Mouse (Mus musculus) CD4-positive, CD25-positive, alpha-beta regulatory T cell, adult 4 months (primary cell): Measurements from ENCODE around the gene Npm1. TPM values are rescaled to one million over a fixed set of nuclear protein-coding genes. Genes with fewer than 3 reads are reported as not detected.

Experiments
- ATAC-seq: one replicate; pipeline ENCODE4 v1.8.0; 2017
- polyA plus RNA-seq, 2 experiments: library from polyadenylated mRNA; unstranded; fragments of 100-300 nt; shearing (Covaris generic); gene quantifications; one replicate each; pipeline ENCODE4 v1.2.1; 2017

The Npm1 gene
- polyA plus RNA-seq, 2 experiments from 2014 or later = 1,268 to 1,417 TPM

DNA sequence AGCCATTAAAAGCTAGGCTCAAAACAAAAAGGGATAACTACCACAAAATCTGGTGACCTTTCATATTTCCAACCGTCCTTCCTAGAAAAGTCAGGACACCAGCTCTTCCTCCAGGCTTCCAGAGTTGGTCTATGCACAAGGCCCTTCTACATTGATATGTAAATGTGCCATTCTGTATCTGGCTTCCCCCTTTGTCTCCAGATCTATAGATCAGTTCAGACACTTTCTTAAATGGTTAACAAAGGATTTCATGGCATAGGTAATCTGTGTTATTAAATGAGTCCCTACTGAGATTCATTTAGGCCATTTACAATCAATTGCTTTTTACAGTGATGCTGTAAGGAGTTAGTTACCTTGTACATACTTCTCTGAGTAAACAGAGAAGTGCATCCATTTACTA, 16.8 kb upstream of the Npm1 start:
- ATAC-seq = no peak

- ATAC-seq = no peak
Measured at GRCm38 (mm10) chr11:33176525-33177245, 13.7 kb upstream of the Npm1 start.

GRCm38 (mm10) chr11:33175768-33176167, 12.8 kb upstream of the Npm1 start:
- ATAC-seq = no peak

- ATAC-seq = no peak
Measured at GRCm38 (mm10) chr11:33170489-33170888, 7.5 kb upstream of the Npm1 start.

- peak; percentile 61 for ATAC-seq
Measured at GRCm38 (mm10) chr11:33162211-33162997, 602 bp downstream of the Npm1 start.

DNA sequence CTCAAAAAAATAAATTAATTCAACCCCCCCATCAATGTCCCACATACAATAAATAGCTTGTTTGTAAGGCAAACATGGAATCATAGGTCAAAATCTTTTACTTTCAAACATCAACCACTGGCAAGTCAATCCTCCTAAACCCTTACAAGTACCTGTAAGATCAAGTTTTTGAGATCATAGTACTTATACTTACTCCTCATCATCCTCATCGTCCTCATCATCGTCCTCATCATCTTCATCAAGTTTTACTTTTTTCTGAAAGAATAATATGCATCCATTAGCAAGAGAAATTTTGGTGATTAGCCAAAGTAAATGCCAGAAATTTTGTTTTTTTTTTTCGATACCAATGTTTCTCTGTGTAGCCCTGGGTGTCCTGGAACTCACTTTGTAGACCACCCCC, 3.3 kb downstream of the Npm1 start:
- no peak for ATAC-seq

DNA sequence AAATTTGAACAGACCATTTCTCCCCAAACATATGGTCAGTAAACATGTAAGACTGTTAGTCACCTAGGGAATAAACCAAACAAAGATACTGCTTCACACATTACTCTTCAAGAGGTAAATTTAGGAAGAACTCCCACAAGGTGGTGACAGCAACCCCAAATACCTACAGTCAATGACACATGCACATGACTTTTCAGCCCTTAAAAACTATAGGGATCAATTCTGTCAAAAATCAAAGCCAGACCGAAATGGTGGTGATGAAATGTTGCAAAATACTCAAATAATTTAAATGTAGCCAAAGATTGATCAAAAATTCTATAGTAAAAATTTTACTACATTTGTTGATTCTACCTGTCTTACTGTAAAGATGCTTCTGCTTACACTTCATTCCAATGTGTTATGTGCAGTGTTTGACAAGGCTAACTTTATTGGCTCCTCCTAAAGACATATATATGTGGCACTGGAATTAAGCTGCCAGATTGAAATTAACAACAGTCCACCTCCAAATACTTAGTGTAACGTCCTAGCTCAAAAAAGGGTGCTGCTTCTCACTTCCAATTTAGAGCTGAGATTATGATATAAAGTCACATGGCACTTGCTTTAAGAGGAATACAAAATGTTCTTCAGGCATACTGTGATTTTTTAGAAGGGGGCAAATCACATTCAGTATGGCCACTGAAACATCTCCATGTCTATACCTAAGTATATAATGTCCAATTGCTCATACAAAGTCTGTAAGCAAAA, 5.4 kb downstream of the Npm1 start:
- ATAC-seq = no peak

- ATAC-seq = no peak
Measured at GRCm38 (mm10) chr11:33156436-33157015, 6.5 kb downstream of the Npm1 start.

GRCm38 (mm10) chr11:33154459-33154858, 8.5 kb downstream of the Npm1 start:
- no peak for ATAC-seq

DNA sequence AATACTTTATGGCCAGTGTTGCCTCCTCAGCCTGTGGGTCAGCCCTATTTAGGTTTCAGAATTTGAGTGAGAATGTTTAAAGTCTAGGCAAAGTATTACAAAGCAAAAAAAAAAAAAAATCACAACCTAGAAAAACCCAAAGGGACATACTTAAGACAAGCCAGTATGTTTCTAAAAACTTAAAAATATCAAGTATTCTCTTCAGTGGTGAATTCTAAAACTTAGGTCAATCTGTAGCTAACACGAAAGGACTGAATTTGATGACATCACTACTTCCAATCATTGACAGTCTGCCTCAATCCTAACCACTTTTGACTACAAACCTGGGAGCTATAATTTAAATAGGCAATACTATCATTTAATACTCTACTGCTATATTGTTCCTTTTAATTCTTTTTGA, 10.0 kb downstream of the Npm1 start:
- ATAC-seq = no peak

DNA sequence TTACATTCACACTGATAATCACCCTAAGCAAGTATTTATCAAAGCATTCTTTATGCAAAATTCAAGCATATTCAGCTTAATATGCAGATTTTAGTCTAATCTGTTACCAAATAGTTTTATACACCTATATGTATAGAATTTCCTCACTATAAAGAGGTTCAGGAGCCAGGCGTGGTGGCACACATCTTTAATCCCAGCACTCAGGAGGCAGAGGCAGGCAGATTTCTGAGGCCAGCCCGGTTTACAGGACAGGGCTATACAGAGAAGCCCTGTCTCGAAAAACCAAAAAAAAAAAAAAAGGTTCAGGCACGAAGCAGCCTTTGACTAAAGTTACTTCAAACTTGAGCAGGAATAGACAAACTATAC, 11.2 kb downstream of the Npm1 start:
- ATAC-seq = no peak

DNA sequence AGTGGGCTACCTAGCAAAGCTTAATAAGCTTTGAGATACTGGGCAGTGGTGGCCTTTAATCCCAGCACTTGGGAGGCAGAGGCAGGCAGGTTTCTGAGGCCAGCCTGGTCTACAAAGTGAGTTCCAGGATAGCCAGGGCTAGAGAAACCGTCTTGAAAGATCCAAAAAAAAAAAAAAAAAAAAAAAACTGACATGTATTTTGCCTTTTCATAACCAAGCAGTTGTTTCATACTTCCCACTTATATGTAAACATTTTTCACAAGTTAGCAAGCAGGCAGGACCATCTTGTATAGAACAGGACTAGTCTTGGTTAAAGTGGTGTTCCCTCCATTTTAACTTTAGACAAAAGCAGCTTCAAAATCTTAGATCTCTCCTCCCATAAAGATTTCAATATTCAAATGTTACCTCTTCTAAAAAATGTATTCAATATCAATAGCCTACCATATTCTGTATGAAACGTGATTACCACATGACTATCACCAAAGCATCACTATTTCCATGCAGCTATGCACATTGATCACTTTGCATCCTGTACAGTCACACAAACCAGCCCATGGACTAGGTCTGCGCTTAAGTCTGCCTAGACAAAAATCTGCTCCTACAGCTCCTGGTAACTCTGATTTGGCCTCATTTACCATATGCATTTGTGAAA, 11.8 kb downstream of the Npm1 start:
- ATAC-seq = no peak

GRCm38 (mm10) chr11:33150364-33150763, 12.6 kb downstream of the Npm1 start:
- no peak for ATAC-seq

DNA sequence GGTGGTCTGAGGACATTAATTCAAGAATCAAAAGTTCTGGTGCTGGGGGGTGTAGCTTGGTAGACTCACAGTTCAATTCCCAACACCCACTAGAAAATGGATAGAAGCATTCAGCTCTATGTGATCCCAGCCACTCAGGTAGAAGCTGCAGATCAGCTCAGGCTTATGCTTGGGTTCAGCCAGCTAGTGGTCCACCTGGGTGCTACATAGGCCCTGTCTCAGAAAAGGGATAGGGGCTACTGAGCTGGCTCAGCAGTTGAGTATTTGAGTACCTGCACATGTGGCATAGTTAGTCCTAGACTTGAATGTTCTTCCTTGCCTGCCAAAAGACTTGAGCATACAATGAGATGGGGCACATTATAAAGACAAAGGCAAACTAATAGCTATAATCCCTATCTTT, 13.6 kb downstream of the Npm1 start:
- no peak for ATAC-seq

GRCm38 (mm10) chr11:33149088-33149436, 13.9 kb downstream of the Npm1 start:
- no peak for ATAC-seq

- peak; percentile 77 for ATAC-seq
Measured at GRCm38 (mm10) chr11:33148338-33149087, 14.5 kb downstream of the Npm1 start.

GRCm38 (mm10) chr11:33147572-33148337, 15.3 kb downstream of the Npm1 start:
- ATAC-seq = peak; percentile 55

DNA sequence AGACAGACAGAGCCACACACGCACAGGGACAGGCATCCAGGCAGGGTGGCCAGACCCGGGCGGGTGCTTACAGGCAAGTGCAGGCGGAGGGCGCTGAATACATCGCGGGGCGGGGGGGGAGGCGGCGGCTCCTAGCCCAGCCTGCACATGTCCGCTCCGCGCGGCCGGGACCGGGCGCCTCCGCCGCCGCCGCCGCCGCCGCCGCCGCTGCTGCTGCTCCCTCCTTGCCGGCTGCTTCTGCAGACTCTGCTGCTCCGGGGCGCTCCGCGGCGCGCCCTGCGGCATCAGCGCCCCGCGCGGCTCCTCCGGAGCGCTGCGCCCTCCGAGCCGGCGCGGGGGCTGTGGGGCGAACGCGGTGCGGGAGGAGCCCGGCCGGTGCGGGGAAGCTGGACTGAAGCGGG, 15.8 kb downstream of the Npm1 start, which contains the start of gene Fgf18:
Gene Fgf18, minus strand, starts transcription at position 230 of the 401 bp plus-strand sequence.
- ATAC-seq = peak; percentile 32

- ATAC-seq = no peak
Measured at GRCm38 (mm10) chr11:33146651-33147131, 16.3 kb downstream of the Npm1 start.

- no peak for ATAC-seq
Measured at GRCm38 (mm10) chr11:33146143-33146497, 16.9 kb downstream of the Npm1 start.
